Mouse (Mus musculus): ENCODE data around the gene Gm14226.
A peak's percentile ranks its signal among the peaks of the same experiment; 100 is the strongest.

The Gm14226 gene

GRCm38 (mm10) chr2:155039956-155040355 is 21.9 kb downstream of the Gm14226 start:
- Histone ChIP-seq H3K9me3 (ENCODE audit: low read length) (no peaks in the 10 kb centered on the region), H3K4me3 (replicated peaks; ENCODE audit: low read length) (no peak overlapping the region), H3K27me3 (ENCODE audit: insufficient read depth, low read length) (no peaks in the 10 kb centered on the region), H3K4me1 (replicated peaks; ENCODE audit: low read depth, low read length) (peaks cover 16% of the 10 kb centered on the region), H3K36me3 (ENCODE audit: insufficient read depth, low read length) (no peaks in the 10 kb centered on the region)
- TF ChIP-seq NANOG (IDR thresholded peaks at IDR 0.05; ENCODE audit: borderline replicate concordance, low read length) (no peak), POU5F1 (IDR thresholded peaks at IDR 0.05; ENCODE audit: borderline replicate concordance, low read length) (no peak), CTCF (conservative IDR thresholded peaks at IDR 0.05; ENCODE audit: low read length) (no peak)

- Histone ChIP-seq H3K27me3 (ENCODE audit: insufficient read depth, low read length) (no peaks in the 10 kb centered on the region), H3K4me1 (replicated peaks; ENCODE audit: low read depth, low read length) (peaks cover 19% of the 10 kb centered on the region), H3K9me3 (ENCODE audit: low read length) (no peaks in the 10 kb centered on the region), H3K36me3 (ENCODE audit: insufficient read depth, low read length) (no peaks in the 10 kb centered on the region), H3K4me3 (replicated peaks; ENCODE audit: low read length) (no peak overlapping the region)
- TF ChIP-seq NANOG (IDR thresholded peaks at IDR 0.05; ENCODE audit: borderline replicate concordance, low read length) (no peak), POU5F1 (IDR thresholded peaks at IDR 0.05; ENCODE audit: borderline replicate concordance, low read length) (no peak)
Measured at GRCm38 (mm10) chr2:155044542-155044941, 26.5 kb downstream of the Gm14226 start.

- Histone ChIP-seq H3K4me3 (replicated peaks; ENCODE audit: low read length) (no peak overlapping the region), H3K27me3 (ENCODE audit: insufficient read depth, low read length) (no peaks in the 10 kb centered on the region), H3K9me3 (ENCODE audit: low read length) (no peaks in the 10 kb centered on the region), H3K4me1 (replicated peaks; ENCODE audit: low read depth, low read length) (peaks cover 20% of the 10 kb centered on the region), H3K36me3 (ENCODE audit: insufficient read depth, low read length) (no peaks in the 10 kb centered on the region)
- TF ChIP-seq POU5F1 (IDR thresholded peaks at IDR 0.05; ENCODE audit: borderline replicate concordance, low read length) (no peak), CTCF (conservative IDR thresholded peaks at IDR 0.05; ENCODE audit: low read length) (no peak), NANOG (IDR thresholded peaks at IDR 0.05; ENCODE audit: borderline replicate concordance, low read length) (no peak)
Measured at GRCm38 (mm10) chr2:155045075-155045474, 27.0 kb downstream of the Gm14226 start.

- Histone ChIP-seq H3K4me1 (replicated peaks; ENCODE audit: low read depth, low read length) (peaks cover 19% of the 10 kb centered on the region), H3K9me3 (ENCODE audit: low read length) (no peaks in the 10 kb centered on the region), H3K27me3 (ENCODE audit: insufficient read depth, low read length) (no peaks in the 10 kb centered on the region), H3K36me3 (ENCODE audit: insufficient read depth, low read length) (no peaks in the 10 kb centered on the region), H3K4me3 (replicated peaks; ENCODE audit: low read length) (no peak overlapping the region)
- TF ChIP-seq POU5F1 (IDR thresholded peaks at IDR 0.05; ENCODE audit: borderline replicate concordance, low read length) (no peak), NANOG (IDR thresholded peaks at IDR 0.05; ENCODE audit: borderline replicate concordance, low read length) (no peak), CTCF (conservative IDR thresholded peaks at IDR 0.05; ENCODE audit: low read length) (no peak)
Measured at GRCm38 (mm10) chr2:155046803-155047202, 28.7 kb downstream of the Gm14226 start.

GRCm38 (mm10) chr2:155047452-155048178 is 29.5 kb downstream of the Gm14226 start:
- Histone ChIP-seq H3K4me3 (replicated peaks; ENCODE audit: low read length) (no peak overlapping the region), H3K9me3 (ENCODE audit: low read length) (no peaks in the 10 kb centered on the region), H3K27me3 (ENCODE audit: insufficient read depth, low read length) (no peaks in the 10 kb centered on the region), H3K36me3 (ENCODE audit: insufficient read depth, low read length) (no peaks in the 10 kb centered on the region), H3K4me1 (replicated peaks; ENCODE audit: low read depth, low read length) (peaks cover 26% of the 10 kb centered on the region)
- TF ChIP-seq NANOG (IDR thresholded peaks at IDR 0.05; ENCODE audit: borderline replicate concordance, low read length) (no peak), POU5F1 (IDR thresholded peaks at IDR 0.05; ENCODE audit: borderline replicate concordance, low read length) (no peak), CTCF (conservative IDR thresholded peaks at IDR 0.05; ENCODE audit: low read length) (no peak)

GRCm38 (mm10) chr2:155050108-155050503 is 32.0 kb downstream of the Gm14226 start:
- peak overlapping the region; percentile 80 for H3K4me3 ChIP-seq (replicated peaks; ENCODE audit: low read length)
- peaks cover 37% of the 10 kb centered on the region for H3K4me1 ChIP-seq (replicated peaks; ENCODE audit: low read depth, low read length)

GRCm38 (mm10) chr2:155050504-155051236 is 32.6 kb downstream of the Gm14226 start:
- H3K9me3 ChIP-seq (ENCODE audit: low read length) = no peaks in the 10 kb centered on the region
- no peaks in the 10 kb centered on the region for H3K27me3 ChIP-seq (ENCODE audit: insufficient read depth, low read length)
- TF ChIP-seq POU5F1 (IDR thresholded peaks at IDR 0.05; ENCODE audit: borderline replicate concordance, low read length) = no peak
- TF ChIP-seq CTCF (conservative IDR thresholded peaks at IDR 0.05; ENCODE audit: low read length) = no peak
- no peak for TF ChIP-seq NANOG (IDR thresholded peaks at IDR 0.05; ENCODE audit: borderline replicate concordance, low read length)
- peak overlapping the region; percentile 80 for H3K4me3 ChIP-seq (replicated peaks; ENCODE audit: low read length)
- no peaks in the 10 kb centered on the region for H3K36me3 ChIP-seq (ENCODE audit: insufficient read depth, low read length)
- H3K4me1 ChIP-seq (replicated peaks; ENCODE audit: low read depth, low read length) = peaks cover 32% of the 10 kb centered on the region

More at GRCm38 (mm10) chr2:155050108-155050503, 32.0 kb downstream of the Gm14226 start:
- Histone ChIP-seq H3K9me3 (ENCODE audit: low read length) (no peaks in the 10 kb centered on the region), H3K27me3 (ENCODE audit: insufficient read depth, low read length) (no peaks in the 10 kb centered on the region), H3K36me3 (ENCODE audit: insufficient read depth, low read length) (no peaks in the 10 kb centered on the region)
- TF ChIP-seq CTCF (conservative IDR thresholded peaks at IDR 0.05; ENCODE audit: low read length) (no peak), NANOG (IDR thresholded peaks at IDR 0.05; ENCODE audit: borderline replicate concordance, low read length) (no peak), POU5F1 (IDR thresholded peaks at IDR 0.05; ENCODE audit: borderline replicate concordance, low read length) (no peak)

- H3K36me3 ChIP-seq (ENCODE audit: insufficient read depth, low read length) = no peaks in the 10 kb centered on the region
- H3K4me1 ChIP-seq (replicated peaks; ENCODE audit: low read depth, low read length) = peaks cover 31% of the 10 kb centered on the region
- no peak for TF ChIP-seq CTCF (conservative IDR thresholded peaks at IDR 0.05; ENCODE audit: low read length)
- TF ChIP-seq NANOG (IDR thresholded peaks at IDR 0.05; ENCODE audit: borderline replicate concordance, low read length) = no peak
- no peak for TF ChIP-seq POU5F1 (IDR thresholded peaks at IDR 0.05; ENCODE audit: borderline replicate concordance, low read length)
- peak overlapping the region; percentile 80 for H3K4me3 ChIP-seq (replicated peaks; ENCODE audit: low read length)
- no peaks in the 10 kb centered on the region for H3K9me3 ChIP-seq (ENCODE audit: low read length)
- no peaks in the 10 kb centered on the region for H3K27me3 ChIP-seq (ENCODE audit: insufficient read depth, low read length)
Measured at GRCm38 (mm10) chr2:155051622-155052351, 33.7 kb downstream of the Gm14226 start.
